Mouse (Mus musculus) limb, embryonic 14.5 days (tissue): ENCODE results near the gene Cacfd1. TPM values are rescaled to one million over a fixed set of nuclear protein-coding genes. Genes with fewer than 3 reads are reported as not detected.

ENCODE experiments used
- ATAC-seq: fragments of 200-750 bp; cut with Nextera tagmentation; 2 replicates; pipeline ENCODE4 v1.8.0; 2017; ENCODE audit warnings: low read depth, moderate number of reproducible peaks, moderate TSS enrichment; ENCODE audit not compliant: low FRiP score
- DNase-seq: peaks from one replicate; pipeline ENCODE4 v3.0.0-alpha.2; 2015; ENCODE audit warnings: low spot score
- H3K27ac ChIP-seq: fragments of 300-500 bp; sonication (generic); replicated peaks from 2 replicates; pipeline ENCODE4 v1.5.1; 2014; ENCODE audit warnings: low read depth, mild to moderate bottlenecking, low read length, moderate library complexity, mixed read lengths
- H3K27me3 ChIP-seq: fragments of 300-500 bp; sonication (generic); 2 replicates; pipeline ENCODE4 v1.6.1; 2014; ENCODE audit warnings: low read length, mixed read lengths; ENCODE audit not compliant: control insufficient read depth, insufficient read depth
- H3K36me3 ChIP-seq: fragments of 300-500 bp; sonication (generic); 2 replicates; pipeline ENCODE4 v1.6.1; 2014; ENCODE audit warnings: mild to moderate bottlenecking, low read length, moderate library complexity, mixed read lengths; ENCODE audit not compliant: control insufficient read depth, insufficient read depth
- H3K4me1 ChIP-seq: fragments of 300-500 bp; sonication (generic); 2 replicates; pipeline ENCODE4 v1.6.1; 2014; ENCODE audit warnings: antibody characterized with exemption, low read length, mixed read lengths; ENCODE audit not compliant: control insufficient read depth, insufficient read depth
- H3K4me2 ChIP-seq: fragments of 300-500 bp; sonication (generic); replicated peaks from 2 replicates; pipeline ENCODE4 v1.6.1; 2014; ENCODE audit warnings: low read depth, mild to moderate bottlenecking, low read length, moderate library complexity; ENCODE audit not compliant: severe bottlenecking
- H3K4me3 ChIP-seq: fragments of 300-500 bp; sonication (generic); replicated peaks from 2 replicates; pipeline ENCODE4 v1.5.1; 2014; ENCODE audit warnings: low read length
- H3K9ac ChIP-seq: fragments of 300-500 bp; sonication (generic); 2 replicates; pipeline ENCODE4 v1.6.1; 2014; ENCODE audit warnings: mild to moderate bottlenecking, low read depth, low read length, moderate library complexity; ENCODE audit not compliant: severe bottlenecking
- H3K9me3 ChIP-seq: fragments of 300-500 bp; sonication (generic); 2 replicates; pipeline ENCODE4 v1.6.1; 2016; ENCODE audit warnings: low read length; ENCODE audit not compliant: control insufficient read depth
- POLR2A ChIP-seq: fragments of 200-500 bp; IDR thresholded peaks from 2 replicates; pipeline ENCODE4 v1.8.0; 2012; ENCODE audit warnings: inconsistent platforms, mild to moderate bottlenecking, moderate library complexity, borderline replicate concordance; ENCODE audit not compliant: insufficient read depth, insufficient read length; ENCODE audit errors: extremely low read depth
- WGBS: fragments of 180-500 bp; shearing (Covaris S2); extraction: QIAGEN DNeasy Blood & Tissue Kit; methylation state at CpG from one replicate; pipeline ENCODE4 v1.1.7; 2014; 5-methylcytosine and 5-hydroxymethylcytosine counted together
- polyA plus RNA-seq, 2 experiments: library from polyadenylated mRNA; depleted of rRNA in 1 of 2; stranded (reverse) in 1 of 2; unstranded in 1 of 2; fragments of >200 nt; fragmentation: Nextera tagmentation in 1 of 2; extraction: Ambion mirVana in 1 of 2; gene quantifications; 2 replicates each; pipeline versions ENCODE4 v1.2.1 to v1.2.3; 2012 to 2014

Cacfd1 gene
- 82.9 and 94.2 TPM in 2 replicates for polyA plus RNA-seq (2012; rRNA removed)
- polyA plus RNA-seq (2014; fragmentation: Nextera tagmentation; extraction: Ambion mirVana): 65.3 and 68.6 TPM in 2 replicates

GRCm38 (mm10) chr2:27009714-27010244 lies at the start of gene Cacfd1:
TSS of gene Cacfd1 (plus strand) at chr2:27009926.
- ATAC-seq: peak; percentile 97

GRCm38 (mm10) chr2:26960756-26961155 lies 49.0 kb upstream of the Cacfd1 start:
- Histone ChIP-seq H3K9ac (no peak overlapping the region), H3K4me2 (no peak overlapping the region), H3K4me3 (no peak overlapping the region), H3K36me3 (peaks cover 60% of the 10 kb centered on the region), H3K4me1 (peaks cover 10% of the 10 kb centered on the region), H3K27me3 (no peaks in the 10 kb centered on the region), H3K9me3 (no peaks in the 10 kb centered on the region), H3K27ac (no peak overlapping the region)
- WGBS: 80% methylated on average over 4 of the region's 4 CpGs
- no peak for TF ChIP-seq POLR2A
- ATAC-seq: no peak
- DNase-seq: no peak

More at GRCm38 (mm10) chr2:27009714-27010244, at the start of gene Cacfd1:
- Histone ChIP-seq H3K9me3 (no peaks in the 10 kb centered on the region), H3K4me2 (peak within 1 kb of the TSS; percentile 79), H3K4me3 (peak within 1 kb of the TSS; percentile 79), H3K27ac (peak within 1 kb of the TSS; percentile 85), H3K27me3 (no peaks in the 10 kb centered on the region), H3K4me1 (peaks cover 15% of the 10 kb centered on the region; the same call in 1 of the 2 replicates), H3K36me3 (peaks cover 22% of the 10 kb centered on the region), H3K9ac (peak within 1 kb of the TSS; percentile 96)
- 0 out of 2 replicates have a peak, but pooled peaks have one; percentile 58 for TF ChIP-seq POLR2A
- WGBS: under 1% methylated on average over 41 of the region's 43 CpGs
- peak; percentile 88 for DNase-seq

GRCm38 (mm10) chr2:26963923-26964723 lies 45.6 kb upstream of the Cacfd1 start, which contains the start of gene Rexo4:
TSS of gene Rexo4 (minus strand) at chr2:26964386.
- peak; percentile 51; the same call in 1 of the 2 replicates for TF ChIP-seq POLR2A
- peak within 1 kb of the TSS; percentile 83 for H3K9ac ChIP-seq
- no peaks in the 10 kb centered on the region for H3K9me3 ChIP-seq
- H3K4me2 ChIP-seq: peak within 1 kb of the TSS; percentile 59
- WGBS: under 1% methylated on average over 50 of the region's 50 CpGs
- peaks cover 28% of the 10 kb centered on the region for H3K36me3 ChIP-seq
- H3K27me3 ChIP-seq: no peaks in the 10 kb centered on the region
- H3K27ac ChIP-seq: peak within 1 kb of the TSS; percentile 98
- peak within 1 kb of the TSS; percentile 57 for H3K4me3 ChIP-seq
- DNase-seq (peak; percentile 93), ATAC-seq (peak; percentile 96)
- peaks cover 10% of the 10 kb centered on the region for H3K4me1 ChIP-seq

GRCm38 (mm10) chr2:26964724-26965370 lies 44.9 kb upstream of the Cacfd1 start:
- peak overlapping the region; percentile 83 for H3K9ac ChIP-seq
- H3K4me3 ChIP-seq: peak overlapping the region; percentile 57
- peak overlapping the region; percentile 59 for H3K4me2 ChIP-seq
- DNase-seq: no peak
- TF ChIP-seq POLR2A: no peak
- no peaks in the 10 kb centered on the region for H3K9me3 ChIP-seq
- peaks cover 23% of the 10 kb centered on the region for H3K36me3 ChIP-seq
- no peaks in the 10 kb centered on the region for H3K27me3 ChIP-seq
- peak overlapping the region; percentile 98 for H3K27ac ChIP-seq
- ATAC-seq: no peak
- WGBS: 17% methylated on average over 14 of the region's 14 CpGs
- H3K4me1 ChIP-seq: peaks cover 10% of the 10 kb centered on the region

DNA sequence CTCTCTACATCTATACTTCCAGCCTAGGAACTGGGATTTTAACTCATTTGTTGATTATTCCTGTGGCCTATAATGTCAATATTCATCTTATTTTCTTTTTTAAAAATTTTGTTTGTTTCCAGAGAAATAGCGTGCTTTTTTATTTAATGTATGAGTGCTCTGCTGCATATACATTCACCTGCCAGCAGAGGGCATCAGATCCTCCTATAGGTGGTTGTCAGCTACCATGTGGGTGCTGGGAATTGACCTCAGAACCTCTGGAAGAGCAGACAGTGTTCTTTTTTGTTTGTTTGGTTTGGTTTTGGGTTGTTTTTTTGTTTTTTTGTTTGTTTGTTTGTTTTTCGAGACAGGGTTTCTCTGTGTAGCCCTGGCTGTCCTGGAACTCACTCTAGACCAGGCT lies 42.5 kb upstream of the Cacfd1 start:
- no peak overlapping the region for H3K4me3 ChIP-seq
- peaks cover 4% of the 10 kb centered on the region; the same call in 1 of the 2 replicates for H3K36me3 ChIP-seq
- no peak for DNase-seq
- no peak for ATAC-seq
- no peaks in the 10 kb centered on the region for H3K9me3 ChIP-seq
- TF ChIP-seq POLR2A: no peak
- H3K9ac ChIP-seq: no peak overlapping the region
- H3K27ac ChIP-seq: no peak overlapping the region
- no peak overlapping the region for H3K4me2 ChIP-seq
- H3K27me3 ChIP-seq: no peaks in the 10 kb centered on the region
- H3K4me1 ChIP-seq: peaks cover 10% of the 10 kb centered on the region
- WGBS: 74% methylated on average over 2 of the region's 2 CpGs
